Mouse (Mus musculus) heart, embryonic 14.5 days (tissue): ENCODE measurements around the gene Prkca. TPM values are rescaled to one million over a fixed set of nuclear protein-coding genes. Genes with fewer than 3 reads are reported as not detected.

Experiments
- ATAC-seq: fragments of 200-750 bp; cut with Nextera tagmentation; 2 replicates; pipeline ENCODE4 v1.8.0; 2017; ENCODE audit warnings: low read depth, moderate TSS enrichment; ENCODE audit not compliant: insufficient number of reproducible peaks, insufficient read depth, low FRiP score
- H3K27ac ChIP-seq, 2 experiments: fragments of 200-500 bp in 1 of 2; fragments of 300-500 bp in 1 of 2; sonication (generic) in 1 of 2; replicated peaks in 1 of 2; 2 replicates each; pipeline ENCODE4 v1.5.1; 2012 to 2014; ENCODE audit warnings: low read depth in 2 of 2, low read length in 2 of 2, control low read depth in 1 of 2, mild to moderate bottlenecking in 1 of 2, mixed read lengths in 1 of 2; ENCODE audit not compliant: control insufficient read depth in 1 of 2, insufficient read depth in 1 of 2
- H3K27me3 ChIP-seq: fragments of 300-500 bp; sonication (generic); 2 replicates; pipeline ENCODE4 v1.6.1; 2014; ENCODE audit warnings: mild to moderate bottlenecking, low read length, control low read depth; ENCODE audit not compliant: control insufficient read depth, insufficient read depth
- H3K36me3 ChIP-seq: fragments of 300-500 bp; sonication (generic); 2 replicates; pipeline ENCODE4 v1.6.1; 2014; ENCODE audit warnings: mild to moderate bottlenecking, control low read depth, low read length, mixed read lengths; ENCODE audit not compliant: control insufficient read depth, insufficient read depth
- H3K4me1 ChIP-seq, 2 experiments: fragments of 200-500 bp in 1 of 2; fragments of 300-500 bp in 1 of 2; sonication (generic) in 1 of 2; 2 replicates each; pipeline ENCODE4 v1.6.1; 2012 to 2014; ENCODE audit warnings: low read length in 2 of 2, control low read depth in 1 of 2, mixed read lengths in 1 of 2; ENCODE audit not compliant: control insufficient read depth in 2 of 2, insufficient read depth in 2 of 2
- H3K4me2 ChIP-seq: fragments of 300-500 bp; sonication (generic); 2 replicates; pipeline ENCODE4 v1.6.1; 2014; ENCODE audit warnings: mild to moderate bottlenecking, low read length
- H3K4me3 ChIP-seq, 2 experiments: fragments of 200-500 bp in 1 of 2; fragments of 300-500 bp in 1 of 2; sonication (generic) in 1 of 2; 2 replicates each; pipeline ENCODE4 v1.5.1; 2012 to 2014; ENCODE audit warnings: low read length in 2 of 2, mild to moderate bottlenecking in 2 of 2, control low read depth in 1 of 2, low read depth in 1 of 2, moderate library complexity in 1 of 2; ENCODE audit not compliant: control insufficient read depth in 1 of 2, insufficient read depth in 1 of 2
- H3K9ac ChIP-seq: fragments of 300-500 bp; sonication (generic); 2 replicates; pipeline ENCODE4 v1.6.1; 2014; ENCODE audit warnings: mild to moderate bottlenecking, low read length
- H3K9me3 ChIP-seq: fragments of 300-500 bp; sonication (generic); 2 replicates; pipeline ENCODE4 v1.6.1; 2016; ENCODE audit warnings: low read length, control low read depth; ENCODE audit not compliant: control insufficient read depth
- WGBS: fragments of 180-500 bp; shearing (Covaris S2); extraction: QIAGEN DNeasy Blood & Tissue Kit; methylation state at CpG from one replicate; pipeline ENCODE4 v1.1.7; 2014; 5-methylcytosine and 5-hydroxymethylcytosine counted together
- polyA plus RNA-seq: library from polyadenylated mRNA; unstranded; fragments of >200 nt; fragmentation: Nextera tagmentation; extraction: Ambion mirVana; gene quantifications from 2 replicates; pipeline ENCODE4 v1.2.1, GENCODE M21; 2014

Gene Prkca
- polyA plus RNA-seq, 1 experiment from 2014 or later = 21.4 TPM

- Histone ChIP-seq H3K27me3 (no peaks in the 10 kb centered on the region), H3K9ac (no peak overlapping the region), H3K36me3 (no peaks in the 10 kb centered on the region), H3K4me3 (no peak overlapping the region), H3K9me3 (no peaks in the 10 kb centered on the region), H3K4me2 (no peak overlapping the region), H3K4me1 (peaks cover 0 to 4% of the 10 kb centered on the region in 2 experiments; a peak in 1 of 4 replicates), H3K27ac (no peak overlapping the region)
- ATAC-seq = no peak
- WGBS = 80% methylated on average over 6 of the region's 6 CpGs
These were observed 272.5 kb downstream of the Prkca start for GRCm38 (mm10) chr11:108071230-108071629.

DNA sequence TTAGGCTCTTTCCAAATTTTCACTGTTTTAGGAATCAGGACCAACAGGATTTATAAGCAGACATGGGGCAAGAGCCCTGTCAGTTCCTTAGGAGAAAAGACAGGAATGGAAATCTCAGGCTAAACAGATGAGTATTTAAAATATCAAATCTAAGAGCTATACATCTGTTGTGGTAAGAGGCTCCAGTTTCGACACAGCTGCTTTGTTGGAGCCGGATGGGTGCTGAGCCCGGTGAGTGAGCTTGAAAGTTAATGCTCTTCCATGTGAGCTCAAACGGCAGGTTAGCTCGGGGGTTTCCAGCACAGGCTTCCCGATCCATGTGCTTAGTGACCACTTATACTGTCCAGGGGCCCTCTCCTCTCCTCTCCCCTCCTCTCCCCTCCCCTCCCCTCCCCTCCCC lies 273.7 kb downstream of the Prkca start:
- H3K27ac ChIP-seq = no peak overlapping the region
- peaks cover 0 to 4% of the 10 kb centered on the region in 2 experiments; a peak in 1 of 4 replicates for H3K4me1 ChIP-seq
- no peak overlapping the region for H3K4me3 ChIP-seq
- ATAC-seq = no peak
- no peak overlapping the region for H3K4me2 ChIP-seq
- no peaks in the 10 kb centered on the region for H3K27me3 ChIP-seq
- H3K9me3 ChIP-seq = no peaks in the 10 kb centered on the region
- H3K36me3 ChIP-seq = no peaks in the 10 kb centered on the region
- H3K9ac ChIP-seq = no peak overlapping the region
- 72% methylated on average over 6 of the region's 6 CpGs for WGBS

DNA sequence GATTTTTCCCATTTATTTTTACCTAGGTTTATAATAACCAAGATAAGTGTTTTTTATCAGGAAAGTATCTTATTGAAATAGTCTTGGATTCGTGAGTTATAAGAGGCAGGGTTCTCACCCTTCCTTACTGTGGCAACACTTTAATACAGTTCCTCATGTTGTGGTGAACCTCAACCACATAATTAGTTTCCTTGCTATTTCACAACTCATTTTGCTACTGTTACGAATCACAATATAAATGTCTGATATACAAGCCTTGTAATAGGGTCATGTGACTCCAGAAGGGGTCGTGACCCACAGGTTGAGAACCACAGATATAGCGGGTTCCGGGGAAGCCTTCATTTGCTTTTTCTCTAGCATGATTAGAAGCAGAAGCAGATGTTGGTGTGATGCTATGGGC lies 275.3 kb downstream of the Prkca start:
- Histone ChIP-seq H3K27me3 (no peaks in the 10 kb centered on the region), H3K9ac (no peak overlapping the region), H3K4me2 (no peak overlapping the region), H3K36me3 (no peaks in the 10 kb centered on the region), H3K4me1 (0 out of 4 replicates have a peak, but pooled peaks cover 0 to 4% of the 10 kb centered on the region in 2 experiments), H3K27ac (no peak overlapping the region), H3K9me3 (no peaks in the 10 kb centered on the region), H3K4me3 (no peak overlapping the region)
- WGBS = 83% methylated on average over 5 of the region's 5 CpGs
- ATAC-seq = no peak

DNA sequence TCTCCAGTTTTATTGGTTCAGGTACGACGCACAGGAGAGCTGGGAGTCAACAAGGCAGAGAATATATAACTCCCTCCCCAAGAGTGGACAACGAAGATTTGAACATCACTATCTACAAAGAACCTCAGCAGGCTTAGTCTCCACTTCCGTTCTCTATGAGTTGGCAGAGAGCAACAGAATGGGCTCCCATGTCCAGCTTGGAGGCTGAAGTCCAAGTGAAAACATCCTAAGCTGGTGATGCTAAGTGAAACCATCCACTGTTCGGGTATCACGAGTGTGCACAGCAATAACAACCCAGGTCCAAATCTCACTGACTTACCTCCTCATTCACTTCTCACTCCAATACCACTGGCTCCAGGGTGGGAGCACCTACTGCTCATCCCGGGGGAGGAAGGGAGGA lies 276.6 kb downstream of the Prkca start:
- H3K27ac ChIP-seq = no peak overlapping the region
- H3K4me1 ChIP-seq = no peaks in the 10 kb centered on the region
- 87% methylated on average over 7 of the region's 7 CpGs for WGBS

GRCm38 (mm10) chr11:108064401-108064800 lies 279.3 kb downstream of the Prkca start:
- no peaks in the 10 kb centered on the region for H3K36me3 ChIP-seq
- no peak overlapping the region for H3K4me2 ChIP-seq
- H3K9ac ChIP-seq = no peak overlapping the region
- H3K27me3 ChIP-seq = no peaks in the 10 kb centered on the region
- no peak overlapping the region for H3K4me3 ChIP-seq
- no peak overlapping the region for H3K27ac ChIP-seq
- WGBS = 66% methylated on average over 3 of the region's 3 CpGs
- no peak for ATAC-seq
- no peaks in the 10 kb centered on the region for H3K9me3 ChIP-seq
- H3K4me1 ChIP-seq = no peaks in the 10 kb centered on the region

More for the DNA sequence above, 276.6 kb downstream of the Prkca start:
- Histone ChIP-seq H3K4me2 (no peak overlapping the region), H3K36me3 (no peaks in the 10 kb centered on the region), H3K9me3 (no peaks in the 10 kb centered on the region), H3K27me3 (no peaks in the 10 kb centered on the region), H3K9ac (no peak overlapping the region), H3K4me3 (no peak overlapping the region)
- ATAC-seq = no peak

GRCm38 (mm10) chr11:108063096-108063495 lies 280.6 kb downstream of the Prkca start:
- Histone ChIP-seq H3K4me3 (no peak overlapping the region), H3K4me1 (no peaks in the 10 kb centered on the region), H3K9ac (no peak overlapping the region), H3K36me3 (no peaks in the 10 kb centered on the region), H3K9me3 (no peaks in the 10 kb centered on the region), H3K27ac (no peak overlapping the region), H3K27me3 (no peaks in the 10 kb centered on the region), H3K4me2 (no peak overlapping the region)
- 73% methylated on average over 8 of the region's 8 CpGs for WGBS
- ATAC-seq = no peak

GRCm38 (mm10) chr11:108061571-108062479 lies 281.9 kb downstream of the Prkca start:
- H3K4me1 ChIP-seq = no peaks in the 10 kb centered on the region
- no peak for ATAC-seq
- no peak overlapping the region for H3K9ac ChIP-seq
- no peak overlapping the region for H3K27ac ChIP-seq
- H3K9me3 ChIP-seq = no peaks in the 10 kb centered on the region
- H3K4me3 ChIP-seq = no peak overlapping the region
- no peaks in the 10 kb centered on the region for H3K27me3 ChIP-seq
- 88% methylated on average over 17 of the region's 17 CpGs for WGBS
- H3K4me2 ChIP-seq = no peak overlapping the region
- peaks cover 4% of the 10 kb centered on the region; the same call in 1 of the 2 replicates for H3K36me3 ChIP-seq
